Mouse (Mus musculus) v-Abl transformed pro-B cells (cell line): ENCODE data around the gene Zdhhc18.

Experiments
- in situ Hi-C, 2 experiments: fragments of 400-800 bp; cut with MboI; formaldehyde crosslinking; loops; one replicate each; pipeline ENCODE4 v1.15.1; 2025; ENCODE audit not compliant: unreplicated experiment in 2 of 2

Gene Zdhhc18

GRCm38 (mm10) chr4:133611815-133612214 lies 38.1 kb downstream of the Zdhhc18 start:
- in situ Hi-C loops = no loop called here

- in situ Hi-C loops = loop anchor here (5.0 kb wide), 2 partner anchors 33 to 38 kb away; no protein-coding TSS in a partner anchor
Observed at GRCm38 (mm10) chr4:133609719-133610118, 40.2 kb downstream of the Zdhhc18 start.

- in situ Hi-C loops = loop anchor here (5.0 kb wide), 2 partner anchors 35 to 40 kb away; no protein-coding TSS in a partner anchor
Observed at GRCm38 (mm10) chr4:133607284-133607683, 42.7 kb downstream of the Zdhhc18 start.

- in situ Hi-C loops = loop anchor here (5.0 kb wide), 2 partner anchors 37 to 42 kb away; no protein-coding TSS in a partner anchor
Observed at GRCm38 (mm10) chr4:133605330-133605729, 44.6 kb downstream of the Zdhhc18 start.

GRCm38 (mm10) chr4:133604856-133605255 lies 45.1 kb downstream of the Zdhhc18 start:
- in situ Hi-C loops = loop anchor here (5.0 kb wide), 2 partner anchors 37 to 42 kb away; no protein-coding TSS in a partner anchor

GRCm38 (mm10) chr4:133604175-133604574 lies 45.8 kb downstream of the Zdhhc18 start:
- in situ Hi-C loops = no loop called here

- in situ Hi-C loops = no loop called here
Observed at GRCm38 (mm10) chr4:133603056-133603455, 46.9 kb downstream of the Zdhhc18 start.

GRCm38 (mm10) chr4:133601721-133602218 lies 48.2 kb downstream of the Zdhhc18 start, which contains the start of gene Sfn:
TSS of gene Sfn (minus strand) at chr4:133602168.
- in situ Hi-C loops = no loop called here

GRCm38 (mm10) chr4:133600306-133600705 lies 49.6 kb downstream of the Zdhhc18 start:
- in situ Hi-C loops = no loop called here

- in situ Hi-C loops = loop anchor here (5.0 to 10.0 kb wide), 2 partner anchors 155 to 158 kb away; partner anchors contain the start of gene Arid1a (in 2 of the 2)
Observed at GRCm38 (mm10) chr4:133599571-133600073, 50.3 kb downstream of the Zdhhc18 start.

- in situ Hi-C loops = loop anchor here (5.0 to 10.0 kb wide), 2 partner anchors 156 to 158 kb away; partner anchors contain the start of gene Arid1a (in 2 of the 2)
Observed at GRCm38 (mm10) chr4:133599116-133599515, 50.8 kb downstream of the Zdhhc18 start.

- in situ Hi-C loops = loop anchor here (5.0 to 10.0 kb wide), 2 partner anchors 156 to 159 kb away; partner anchors contain the start of gene Arid1a (in 2 of the 2)
Observed at GRCm38 (mm10) chr4:133598616-133599015, 51.3 kb downstream of the Zdhhc18 start.

GRCm38 (mm10) chr4:133596084-133596483 lies 53.9 kb downstream of the Zdhhc18 start:
- in situ Hi-C loops = loop anchor here (5.0 to 10.0 kb wide), 2 partner anchors 159 to 161 kb away; partner anchors contain the start of gene Arid1a (in 2 of the 2)

- in situ Hi-C loops = loop anchor here (5.0 to 10.0 kb wide), 2 partner anchors 159 to 162 kb away; partner anchors contain the start of gene Arid1a (in 2 of the 2)
Observed at GRCm38 (mm10) chr4:133595538-133595937, 54.4 kb downstream of the Zdhhc18 start.

- in situ Hi-C loops = loop anchor here (5.0 to 10.0 kb wide), 3 partner anchors 162 to 315 kb away; partner anchors contain the start of gene Arid1a (in 1 of the 2)
Observed at GRCm38 (mm10) chr4:133592570-133592969, 57.4 kb downstream of the Zdhhc18 start.

GRCm38 (mm10) chr4:133584059-133584951 lies 65.6 kb downstream of the Zdhhc18 start, which contains the start of gene Gpn2:
TSS of gene Gpn2 (plus strand) at chr4:133584362.
- in situ Hi-C loops = no loop called here

GRCm38 (mm10) chr4:133583690-133584058 lies 66.3 kb downstream of the Zdhhc18 start:
- in situ Hi-C loops = no loop called here

GRCm38 (mm10) chr4:133577983-133578382 lies 72.0 kb downstream of the Zdhhc18 start:
- in situ Hi-C loops = no loop called here

- in situ Hi-C loops = no loop called here
Observed at GRCm38 (mm10) chr4:133574843-133575202, 75.1 kb downstream of the Zdhhc18 start.

GRCm38 (mm10) chr4:133574070-133574842 lies 75.7 kb downstream of the Zdhhc18 start, which contains the start of gene Gpatch3:
TSS of gene Gpatch3 (plus strand) at chr4:133574745.
- in situ Hi-C loops = no loop called here
